Mouse (Mus musculus) MEL (cell line): Measurements from ENCODE around the gene Mylpf.

Experiments
- CTCF ChIP-seq, 3 experiments: IDR thresholded peaks in 2 of 3; conservative IDR thresholded peaks in 1 of 3; 2 replicates each; pipeline ENCODE4 v1.5.1; 2011 to 2012; ENCODE audit warnings: low read length in 3 of 3, low read depth in 2 of 3, mild to moderate bottlenecking in 2 of 3, improper control_type of control experiment in 1 of 3, inconsistent platforms in 1 of 3, mixed read lengths in 1 of 3, moderate library complexity in 1 of 3; ENCODE audit not compliant: control insufficient read depth in 1 of 3, insufficient read depth in 1 of 3, poor library complexity in 1 of 3, severe bottlenecking in 1 of 3
- HCFC1 ChIP-seq: IDR thresholded peaks from 2 replicates; pipeline ENCODE4 v1.6.1; 2012; ENCODE audit warnings: low read depth, mild to moderate bottlenecking, inconsistent platforms, low read length, improper control_type of control experiment, moderate library complexity
- MEF2A ChIP-seq: IDR thresholded peaks from 2 replicates; pipeline ENCODE4 v1.6.1; 2014; ENCODE audit warnings: low read depth, mild to moderate bottlenecking, inconsistent platforms, low read length, improper control_type of control experiment; ENCODE audit not compliant: poor library complexity, insufficient replicate concordance, severe bottlenecking; ENCODE audit errors: extremely low read depth
- POLR2AphosphoS2 ChIP-seq: IDR thresholded peaks from 2 replicates; pipeline ENCODE4 v1.6.1; 2011; ENCODE audit warnings: low read length, improper control_type of control experiment
- SMC3 ChIP-seq: IDR thresholded peaks from 2 replicates; pipeline ENCODE4 v1.6.1; 2011; ENCODE audit warnings: low read depth, low read length, improper control_type of control experiment
- UBTF ChIP-seq: IDR thresholded peaks from 2 replicates; pipeline ENCODE4 v1.6.1; 2012; ENCODE audit warnings: low read depth, mild to moderate bottlenecking, inconsistent platforms, low read length, improper control_type of control experiment, moderate library complexity, borderline replicate concordance; ENCODE audit not compliant: insufficient read depth

DNA sequence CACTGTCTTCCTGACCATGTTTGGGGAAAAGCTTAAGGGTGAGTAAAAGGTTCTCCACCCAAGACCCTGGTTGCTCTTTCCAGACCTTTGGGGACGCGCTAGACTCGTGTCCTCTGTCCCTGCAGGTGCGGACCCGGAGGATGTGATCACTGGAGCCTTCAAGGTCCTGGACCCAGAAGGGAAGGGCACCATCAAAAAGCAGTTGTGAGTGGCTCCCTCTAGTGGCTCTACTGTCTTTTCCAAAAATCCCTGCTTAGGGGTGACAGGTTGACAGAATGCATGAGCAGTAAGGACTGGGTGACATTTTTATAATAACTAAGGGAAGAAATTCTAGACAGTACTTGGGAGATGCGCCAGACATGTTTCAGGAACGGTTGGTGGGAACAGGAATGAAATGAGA lies 4.8 kb downstream of the Mylpf start:
- peak; percentile 69 to 81 (median 74) for TF ChIP-seq CTCF (IDR thresholded peaks at IDR 0.05 in 2 of 3, conservative IDR thresholded peaks at IDR 0.05 in 1 of 3; ENCODE audit: control insufficient read depth in 1 of 3, insufficient read depth in 1 of 3, low read depth in 2 of 3, low read length in 3 of 3, poor library complexity in 1 of 3, severe bottlenecking in 1 of 3)
- no peak for TF ChIP-seq MEF2A
- TF ChIP-seq HCFC1 = no peak
- TF ChIP-seq UBTF = no peak
- TF ChIP-seq SMC3 = peak; percentile 59
- TF ChIP-seq POLR2AphosphoS2 = no peak
